Mouse (Mus musculus): ENCODE data around the gene Olfr48.

GRCm38 (mm10) chr2:89811751-89812150, 36.3 kb downstream of the Olfr48 start, which contains the start of gene Olfr1255:
- TF ChIP-seq CTCF (IDR thresholded peaks at IDR 0.05; ENCODE audit: insufficient read depth, low read length) (no peak), POLR2A (IDR thresholded peaks at IDR 0.05; ENCODE audit: borderline replicate concordance, extremely low read depth, low read depth, low read length) (no peak)

Measured in lung, adult 2 months (tissue).